8 mouse cellular contexts compared by ENCODE assay signal in the genomic region with DNA sequence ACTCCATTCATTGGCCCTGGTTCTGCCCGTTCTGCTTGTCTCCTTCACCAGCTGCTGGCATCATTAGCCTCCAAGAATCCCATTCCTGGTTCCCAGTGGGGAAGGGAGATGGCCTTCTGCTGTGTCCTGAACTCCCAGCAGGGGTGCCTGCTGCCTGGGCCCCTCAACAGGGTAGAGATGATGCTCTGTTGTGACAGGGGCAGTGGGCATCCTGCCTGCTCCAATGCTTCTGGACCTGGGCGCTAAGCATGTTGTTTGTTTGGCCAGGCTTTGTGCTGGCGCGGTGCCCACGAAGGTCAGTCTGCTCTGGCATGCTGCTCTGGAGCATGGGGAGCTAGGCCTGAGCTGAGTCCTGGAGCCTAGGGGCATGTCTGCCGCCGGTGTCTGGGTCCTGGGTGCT. TPM values are rescaled to one million over a fixed set of nuclear protein-coding genes. Genes with fewer than 3 reads are reported as not detected.
DNase-seq lines count a peak whose midpoint lies in the region; ATAC-seq and TF ChIP-seq lines count a peak whose summit lies in the region.

No protein-coding gene starts in this region.

- H3K27me3 ChIP-seq in lung, embryonic 14.5 days (ENCODE audit: insufficient read depth, low read length) = no peaks in the 10 kb centered on the region
- no peaks in the 10 kb centered on the region for H3K27me3 ChIP-seq in cerebellum, adult 2 months (ENCODE audit: control insufficient read depth, insufficient read depth, low read length)
- H3K27me3 ChIP-seq in stomach, embryonic 15.5 days (replicated peaks) = no peaks in the 10 kb centered on the region

- H3K36me3 ChIP-seq in lung, embryonic 14.5 days (ENCODE audit: insufficient read depth) = no peaks in the 10 kb centered on the region
- H3K36me3 ChIP-seq in stomach, embryonic 15.5 days = 0 out of 2 replicates have a peak, but pooled peaks cover 3% of the 10 kb centered on the region

- 48% methylated on average over 7 of the region's 7 CpGs for WGBS in lung, embryonic 14.5 days
- WGBS in cerebellum, adult 2 months = 2% methylated on average over 7 of the region's 7 CpGs
- 67% methylated on average over 7 of the region's 7 CpGs for WGBS in stomach, embryonic 15.5 days

- H3K4me2 ChIP-seq in lung, embryonic 14.5 days = no peak overlapping the region
- 0 out of 2 replicates have a peak overlapping the region, but pooled peaks have one; percentile 5 for H3K4me2 ChIP-seq in stomach, embryonic 15.5 days

- TF ChIP-seq POLR2A in cerebellum, adult 2 months (IDR thresholded peaks at IDR 0.05; ENCODE audit: borderline replicate concordance, insufficient read depth, low read length) = no peak

- intact Hi-C loops in heart, postnatal 10 days (cut with DNase I) = no loop called here

- no peaks in the 10 kb centered on the region for H3K9me3 ChIP-seq in lung, embryonic 14.5 days (ENCODE audit: low read depth, low read length)
- no peaks in the 10 kb centered on the region for H3K9me3 ChIP-seq in stomach, embryonic 15.5 days

- peaks cover 75% of the 10 kb centered on the region for H3K4me1 ChIP-seq in lung, embryonic 14.5 days (ENCODE audit: insufficient read depth)
- H3K4me1 ChIP-seq in cerebellum, adult 2 months (ENCODE audit: control insufficient read depth, insufficient read depth, low read length) = peaks cover 41% of the 10 kb centered on the region
- peaks cover 87% of the 10 kb centered on the region for H3K4me1 ChIP-seq in stomach, embryonic 15.5 days

- no peak overlapping the region for H3K4me3 ChIP-seq in lung, embryonic 14.5 days (ENCODE audit: low read depth, low read length)
- no peak overlapping the region for H3K4me3 ChIP-seq in cerebellum, adult 2 months (replicated peaks; ENCODE audit: insufficient read depth, low read depth, low read length)
- H3K4me3 ChIP-seq in stomach, embryonic 15.5 days (replicated peaks) = no peak overlapping the region
- no peak overlapping the region for H3K4me3 ChIP-seq in layer of hippocampus, adult 2 months

- no peak for ATAC-seq in lung, embryonic 14.5 days (ENCODE audit: insufficient read depth)
- ATAC-seq in stomach, embryonic 15.5 days (ENCODE audit: insufficient read depth, low FRiP score, low read depth) = no peak
- no peak for ATAC-seq in CD4-positive, CD25-positive, alpha-beta regulatory T cell, adult 4 months

- DNase-seq in lung, embryonic 14.5 days = peak; percentile 69
- no peak for DNase-seq in lung, postnatal 25 days (ENCODE audit: low spot score)
- peak; percentile 86 to 88 for DNase-seq in cerebellum, adult 2 months
- DNase-seq in heart, postnatal 10 days = peak; percentile 82 to 87
- peak; percentile 84 to 90 for DNase-seq in kidney, postnatal 36 days
- DNase-seq in layer of hippocampus, adult 2 months (ENCODE audit: low spot score in 2 of 2) = no peak

- H3K27ac ChIP-seq in lung, embryonic 14.5 days (ENCODE audit: low read depth) = peak overlapping the region; percentile 92
- H3K27ac ChIP-seq in cerebellum, adult 2 months (ENCODE audit: insufficient read depth, low read length) = 0 out of 2 replicates have a peak overlapping the region, but pooled peaks have one; percentile 4
- H3K27ac ChIP-seq in stomach, embryonic 15.5 days = peak overlapping the region; percentile 65
- H3K27ac ChIP-seq in layer of hippocampus, adult 2 months = no peak overlapping the region

- TF ChIP-seq CTCF in lung, embryonic 14.5 days (IDR thresholded peaks at IDR 0.05; ENCODE audit: low read depth) = 0 out of 2 replicates have a peak, but pooled peaks have one; percentile 10
- TF ChIP-seq CTCF in cerebellum, adult 2 months (IDR thresholded peaks at IDR 0.05; ENCODE audit: borderline replicate concordance, insufficient read depth, low read depth, low read length) = no peak
- no peak for TF ChIP-seq CTCF in layer of hippocampus, adult 2 months (conservative IDR thresholded peaks at IDR 0.05)

- no peak overlapping the region for H3K9ac ChIP-seq in lung, embryonic 14.5 days
- H3K9ac ChIP-seq in stomach, embryonic 15.5 days = no peak overlapping the region

RNA-seq across cellular contexts. Expression of a gene that starts 16.0 kb away (rescaled TPM):
- polyA plus RNA-seq in lung, embryonic 14.5 days (2014; fragmentation: Nextera tagmentation; extraction: Ambion mirVana) = 51.2 and 58.1 TPM in 2 replicates
- 2.8 and 3.1 TPM in 2 replicates for polyA plus RNA-seq in cerebellum, adult 2 months (2012; rRNA removed)
- total RNA-seq in heart, postnatal 10 days (2021) = 100 to 1,000 TPM; 524 to 560 TPM
- 28.5 and 28.9 TPM in 2 replicates for polyA plus RNA-seq in stomach, embryonic 15.5 days (2015; fragmentation: Nextera tagmentation; extraction: Ambion mirVana)
- 1 to 10 TPM; 4.0 to 5.2 TPM for total RNA-seq in layer of hippocampus, adult 2 months (2021)
- not detected for polyA plus RNA-seq in CD4-positive, CD25-positive, alpha-beta regulatory T cell, adult 4 months (2017; shearing (Covaris generic))

RNA-seq across cellular contexts. Expression of a gene that starts 31.5 kb away (rescaled TPM):
- polyA plus RNA-seq in lung, embryonic 14.5 days (2014; fragmentation: Nextera tagmentation; extraction: Ambion mirVana) = not detected in 2 replicates
- polyA plus RNA-seq in cerebellum, adult 2 months (2012; rRNA removed) = not detected in 2 replicates
- not detected for total RNA-seq in heart, postnatal 10 days (2021)
- not detected in 2 replicates for polyA plus RNA-seq in stomach, embryonic 15.5 days (2015; fragmentation: Nextera tagmentation; extraction: Ambion mirVana)
- total RNA-seq in layer of hippocampus, adult 2 months (2021) = not detected
- polyA plus RNA-seq in CD4-positive, CD25-positive, alpha-beta regulatory T cell, adult 4 months (2017; shearing (Covaris generic)) = not detected

RNA-seq across cellular contexts. Expression of a gene that starts 54.2 kb away (rescaled TPM):
- polyA plus RNA-seq in lung, embryonic 14.5 days (2014; fragmentation: Nextera tagmentation; extraction: Ambion mirVana) = not detected in 2 replicates
- not detected in 2 replicates for polyA plus RNA-seq in cerebellum, adult 2 months (2012; rRNA removed)
- total RNA-seq in heart, postnatal 10 days (2021) = not detected
- polyA plus RNA-seq in stomach, embryonic 15.5 days (2015; fragmentation: Nextera tagmentation; extraction: Ambion mirVana) = 232 and 273 TPM in 2 replicates
- not detected for total RNA-seq in layer of hippocampus, adult 2 months (2021)
- not detected for polyA plus RNA-seq in CD4-positive, CD25-positive, alpha-beta regulatory T cell, adult 4 months (2017; shearing (Covaris generic))

Comparison
In these comparisons a context has a peak if more than half of its experiments do, and no peak if none do; other contexts are left out.
1. DNase-seq: peak in lung, embryonic 14.5 days (single experiment), cerebellum, adult 2 months (2 of 2), heart, postnatal 10 days (2 of 2) and kidney, postnatal 36 days (2 of 2); none in lung, postnatal 25 days (single experiment) and layer of hippocampus, adult 2 months (0 of 2).
2. RNA of a gene that starts 54.2 kb away (polyA plus RNA-seq): 232 to 273 TPM in stomach, embryonic 15.5 days; not detected in CD4-positive, CD25-positive, alpha-beta regulatory T cell, adult 4 months, not detected in lung, embryonic 14.5 days and not detected in cerebellum, adult 2 months; every median in the first group is over 100 times any median in the second.